In the genomic region with DNA sequence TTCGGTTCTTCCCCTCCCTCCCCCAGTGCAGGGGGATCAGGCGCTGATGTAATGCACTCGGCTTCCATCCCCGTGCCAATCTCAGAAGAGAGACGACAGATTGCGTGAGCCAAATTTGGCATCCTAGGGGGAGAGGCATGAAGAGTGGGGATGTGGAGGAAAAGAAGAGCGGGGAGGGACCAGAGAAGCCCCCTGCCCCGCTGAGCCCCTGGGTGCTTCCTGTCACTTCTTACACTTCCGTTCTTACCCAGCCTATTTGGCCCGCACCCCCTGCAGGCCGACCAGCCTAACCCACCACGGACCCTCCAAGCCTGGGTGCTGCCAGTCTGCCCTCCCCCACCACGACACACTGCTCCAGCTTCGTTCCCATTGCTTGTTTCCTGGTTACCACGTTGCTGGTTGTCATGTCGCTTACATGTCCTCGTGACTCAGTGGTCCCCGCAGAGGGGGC, we compare ENCODE assay signal across 15 mouse cellular contexts. TPM values are rescaled to one million over a fixed set of nuclear protein-coding genes. Genes with fewer than 3 reads are reported as not detected.
DNase-seq lines count a peak whose midpoint lies in the region; ATAC-seq and TF ChIP-seq lines count a peak whose summit lies in the region.
"Had no signal": no experiment of that assay in that cellular context is flagged by ENCODE, and none has a peak within 500 bp of the region (broad histone marks: within the 10 kb centered on the region; RNA-seq: fewer than 3 reads in every experiment).

No protein-coding gene starts in this region.

- no peak overlapping the region for H3K9ac ChIP-seq in forebrain, postnatal 0 days
- H3K9ac ChIP-seq in forebrain, embryonic 12.5 days, result no peak overlapping the region
- H3K9ac ChIP-seq in stomach, postnatal 0 days (ENCODE audit: low read length), result no peak overlapping the region
- H3K9ac ChIP-seq: embryonic facial prominence, embryonic 13.5 days; liver, embryonic 14.5 days had no signal

- H3K4me1 ChIP-seq in forebrain, postnatal 0 days (ENCODE audit: insufficient read depth), result 0 out of 2 replicates have a peak, but pooled peaks cover 9% of the 10 kb centered on the region
- H3K4me1 ChIP-seq in forebrain, embryonic 12.5 days, result peaks cover 34% of the 10 kb centered on the region
- H3K4me1 ChIP-seq in stomach, postnatal 0 days (replicated peaks; ENCODE audit: control insufficient read depth, insufficient read depth), result peaks cover 3% of the 10 kb centered on the region; the same call in 1 of the 2 replicates

- peak overlapping the region; percentile 67 for H3K27ac ChIP-seq in forebrain, postnatal 0 days (ENCODE audit: low read depth, low read length)
- no peak overlapping the region for H3K27ac ChIP-seq in forebrain, embryonic 12.5 days
- peak overlapping the region; percentile 92 for H3K27ac ChIP-seq in left cerebral cortex, adult 2 months
- no peak overlapping the region for H3K27ac ChIP-seq in stomach, postnatal 0 days (replicated peaks)
- H3K27ac ChIP-seq: embryonic facial prominence, embryonic 13.5 days; gastrocnemius, adult 2 months; liver, embryonic 14.5 days had no signal

- peak; percentile 81 for DNase-seq in forebrain, postnatal 0 days
- DNase-seq in left cerebral cortex, adult 2 months (ENCODE audit: extremely low spot score in 1 of 2, low spot score in 2 of 2), result peak in 1 of 2 experiments; percentile 64
- DNase-seq in left cerebral cortex, adult 11 months (ENCODE audit: low spot score), result no peak
- DNase-seq in layer of hippocampus, postnatal 14 days (ENCODE audit: low spot score in 2 of 2), result peak; percentile 73 to 78
- DNase-seq in right cerebral cortex, postnatal 25 days, result peak; percentile 76
- no peak for DNase-seq in spleen, postnatal 4 days (ENCODE audit: low spot score in 2 of 2)
- DNase-seq in stomach, postnatal 0 days (ENCODE audit: low spot score), result no peak
- DNase-seq: cerebellum, adult 8-10 months; gastrocnemius, adult 2 months; thymus, adult 2 months had no signal

- intact Hi-C loops in left cerebral cortex, adult 2 months (cut with DNase I), result loop anchor here (2.0 kb wide), 1 partner anchor 32 kb away; no protein-coding TSS in a partner anchor

- no peaks in the 10 kb centered on the region for H3K36me3 ChIP-seq in forebrain, postnatal 0 days (ENCODE audit: insufficient read depth)
- H3K36me3 ChIP-seq in forebrain, embryonic 12.5 days (replicated peaks), result no peaks in the 10 kb centered on the region
- no peaks in the 10 kb centered on the region for H3K36me3 ChIP-seq in stomach, postnatal 0 days (ENCODE audit: control insufficient read depth, insufficient read depth, low read length)
- H3K36me3 ChIP-seq: embryonic facial prominence, embryonic 13.5 days had no signal

- TF ChIP-seq CTCF in forebrain, postnatal 0 days (IDR thresholded peaks at IDR 0.05; ENCODE audit: low read depth), result no peak
- no peak for TF ChIP-seq CTCF in left cerebral cortex, adult 2 months (IDR thresholded peaks at IDR 0.05)
- TF ChIP-seq CTCF in stomach, postnatal 0 days (IDR thresholded peaks at IDR 0.05; ENCODE audit: low read depth), result no peak

- TF ChIP-seq EP300 in stomach, postnatal 0 days (optimal IDR thresholded peaks at IDR 0.05), result no peak

- H3K9me3 ChIP-seq in forebrain, postnatal 0 days (ENCODE audit: low read length), result no peaks in the 10 kb centered on the region
- no peaks in the 10 kb centered on the region for H3K9me3 ChIP-seq in forebrain, embryonic 12.5 days
- H3K9me3 ChIP-seq in stomach, postnatal 0 days (ENCODE audit: control insufficient read depth, low read length), result no peaks in the 10 kb centered on the region
- H3K9me3 ChIP-seq: embryonic facial prominence, embryonic 13.5 days had no signal

- ATAC-seq in forebrain, postnatal 0 days, result peak; percentile 79
- no peak for ATAC-seq in forebrain, embryonic 12.5 days (ENCODE audit: low FRiP score)
- ATAC-seq in stomach, postnatal 0 days (ENCODE audit: low FRiP score, low TSS enrichment), result no peak
- ATAC-seq: intestine, postnatal 0 days had no signal

- H3K4me2 ChIP-seq in forebrain, postnatal 0 days (ENCODE audit: low read depth), result peak overlapping the region; percentile 99
- H3K4me2 ChIP-seq in forebrain, embryonic 12.5 days, result no peak overlapping the region
- H3K4me2 ChIP-seq in stomach, postnatal 0 days (replicated peaks; ENCODE audit: low read depth), result no peak overlapping the region
- H3K4me2 ChIP-seq: embryonic facial prominence, embryonic 13.5 days had no signal

- 12% methylated on average over 18 of the region's 18 CpGs for WGBS in forebrain, postnatal 0 days
- WGBS in forebrain, embryonic 12.5 days, result 20% methylated on average over 18 of the region's 18 CpGs
- 15% methylated on average over 18 of the region's 18 CpGs for WGBS in stomach, postnatal 0 days

- H3K4me3 ChIP-seq in forebrain, postnatal 0 days (ENCODE audit: low read depth, low read length), result peak overlapping the region; percentile 14; the same call in 1 of the 2 replicates
- H3K4me3 ChIP-seq in forebrain, embryonic 12.5 days (replicated peaks), result no peak overlapping the region
- H3K4me3 ChIP-seq in left cerebral cortex, adult 2 months, result peak overlapping the region; percentile 79
- H3K4me3 ChIP-seq in stomach, postnatal 0 days (ENCODE audit: low read depth, low read length), result no peak overlapping the region
- H3K4me3 ChIP-seq: embryonic facial prominence, embryonic 13.5 days; gastrocnemius, adult 2 months had no signal

- peaks cover 10% of the 10 kb centered on the region for H3K27me3 ChIP-seq in forebrain, postnatal 0 days (ENCODE audit: insufficient read depth, low read length)
- H3K27me3 ChIP-seq in forebrain, embryonic 12.5 days, result peaks cover 84% of the 10 kb centered on the region
- peaks cover 18% of the 10 kb centered on the region for H3K27me3 ChIP-seq in stomach, postnatal 0 days (ENCODE audit: control insufficient read depth, insufficient read depth, low read length)

RNA-seq across cellular contexts. Expression of a gene that starts 2.1 kb away (rescaled TPM):
- 17.3 and 17.8 TPM in 2 replicates for total RNA-seq in forebrain, postnatal 0 days (2014; rRNA removed)
- polyA plus RNA-seq in forebrain, postnatal 0 days (2015; fragmentation: Nextera tagmentation; extraction: Ambion mirVana), result 0.99 and 1.1 TPM in 2 replicates
- polyA plus RNA-seq in forebrain, embryonic 12.5 days (2016; fragmentation: Nextera tagmentation; extraction: Ambion mirVana), result not detected in 2 replicates
- 100 to 1,000 TPM; 186 to 202 TPM for total RNA-seq in left cerebral cortex, adult 2 months (2021)
- total RNA-seq in layer of hippocampus, postnatal 14 days (2021), result 10 to 100 TPM; 69.2 to 72.7 TPM
- polyA plus RNA-seq in stomach, postnatal 0 days (2015; fragmentation: Nextera tagmentation; extraction: Ambion mirVana), result not detected in 2 replicates
- total RNA-seq: hematopoietic stem cell, adult 5-6 weeks had no signal
- polyA plus RNA-seq: embryonic facial prominence, embryonic 13.5 days; intestine, postnatal 0 days; liver, embryonic 14.5 days; thymus, adult 2 months had no signal

RNA-seq across cellular contexts. Expression of a gene that starts 13.3 kb away (rescaled TPM):
- 3.1 and 5.6 TPM in 2 replicates for total RNA-seq in forebrain, postnatal 0 days (2014; rRNA removed)
- 5.3 and 6.8 TPM in 2 replicates for polyA plus RNA-seq in forebrain, postnatal 0 days (2015; fragmentation: Nextera tagmentation; extraction: Ambion mirVana)
- polyA plus RNA-seq in forebrain, embryonic 12.5 days (2016; fragmentation: Nextera tagmentation; extraction: Ambion mirVana), result 12.8 and 15.3 TPM in 2 replicates
- under 1 TPM; 0.32 to 0.33 TPM for total RNA-seq in left cerebral cortex, adult 2 months (2021)
- total RNA-seq in layer of hippocampus, postnatal 14 days (2021), result 1 to 10 TPM; 1.4 to 1.8 TPM
- 65.8 and 81.7 TPM in 2 replicates for polyA plus RNA-seq in stomach, postnatal 0 days (2015; fragmentation: Nextera tagmentation; extraction: Ambion mirVana)
- total RNA-seq: hematopoietic stem cell, adult 5-6 weeks had no signal

RNA-seq across cellular contexts. Expression of a gene that starts 43.6 kb away (rescaled TPM):
- 373 and 392 TPM in 2 replicates for total RNA-seq in forebrain, postnatal 0 days (2014; rRNA removed)
- polyA plus RNA-seq in forebrain, postnatal 0 days (2015; fragmentation: Nextera tagmentation; extraction: Ambion mirVana), result 21.5 and 26.5 TPM in 2 replicates
- 76.2 and 77.5 TPM in 2 replicates for polyA plus RNA-seq in forebrain, embryonic 12.5 days (2016; fragmentation: Nextera tagmentation; extraction: Ambion mirVana)
- total RNA-seq in left cerebral cortex, adult 2 months (2021), result 100 to 1,000 TPM; 323 to 340 TPM
- 100 to 1,000 TPM; 353 to 381 TPM for total RNA-seq in layer of hippocampus, postnatal 14 days (2021)
- polyA plus RNA-seq in stomach, postnatal 0 days (2015; fragmentation: Nextera tagmentation; extraction: Ambion mirVana), result 15.5 and 17.1 TPM in 2 replicates

RNA-seq across cellular contexts. Expression of a gene that starts 47.5 kb away (rescaled TPM):
- total RNA-seq in forebrain, postnatal 0 days (2014; rRNA removed), result 398 and 490 TPM in 2 replicates
- polyA plus RNA-seq in forebrain, postnatal 0 days (2015; fragmentation: Nextera tagmentation; extraction: Ambion mirVana), result 160 and 248 TPM in 2 replicates
- 245 and 267 TPM in 2 replicates for polyA plus RNA-seq in forebrain, embryonic 12.5 days (2016; fragmentation: Nextera tagmentation; extraction: Ambion mirVana)
- 100 to 1,000 TPM; 153 to 159 TPM for total RNA-seq in left cerebral cortex, adult 2 months (2021)
- total RNA-seq in layer of hippocampus, postnatal 14 days (2021), result 100 to 1,000 TPM; 139 to 147 TPM
- 44.8 and 50.8 TPM in 2 replicates for polyA plus RNA-seq in stomach, postnatal 0 days (2015; fragmentation: Nextera tagmentation; extraction: Ambion mirVana)

Comparison
In these comparisons a context has a peak if more than half of its experiments do, and no peak if none do; other contexts are left out.
1. H3K27ac ChIP-seq: peak in forebrain, postnatal 0 days (single experiment) and left cerebral cortex, adult 2 months (single experiment); none in forebrain, embryonic 12.5 days (single experiment) and stomach, postnatal 0 days (single experiment).
2. H3K4me3 ChIP-seq: peak in forebrain, postnatal 0 days (single experiment) and left cerebral cortex, adult 2 months (single experiment); none in forebrain, embryonic 12.5 days (single experiment) and stomach, postnatal 0 days (single experiment).
3. DNase-seq: peak in forebrain, postnatal 0 days (single experiment), layer of hippocampus, postnatal 14 days (2 of 2) and right cerebral cortex, postnatal 25 days (single experiment); none in left cerebral cortex, adult 11 months (single experiment), spleen, postnatal 4 days (0 of 2) and stomach, postnatal 0 days (single experiment).